Comparison of ENCODE assay signal across 15 mouse cellular contexts in the genomic region with DNA sequence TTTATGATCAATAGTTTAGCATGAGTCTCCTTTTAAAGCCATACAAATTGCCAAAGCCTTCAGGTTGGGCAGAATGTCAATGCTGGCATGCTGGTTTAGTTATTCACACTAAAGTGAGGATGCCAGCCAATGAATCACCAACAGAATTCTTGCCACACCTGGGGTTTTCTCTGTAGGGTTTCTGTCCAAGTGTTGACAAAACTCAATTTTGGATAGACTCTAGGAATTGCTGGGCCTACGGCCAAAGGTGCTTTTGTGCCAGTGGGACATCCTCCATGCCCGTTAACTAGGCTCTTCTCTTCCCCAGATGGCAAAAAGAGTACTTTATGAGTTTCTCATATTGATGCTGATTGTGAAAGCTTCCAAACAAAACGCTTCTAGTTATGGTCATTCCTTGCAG.
A peak's percentile ranks its signal among the peaks of the same experiment; 100 is the strongest.
DNase-seq lines count a peak whose midpoint lies in the region; ATAC-seq and TF ChIP-seq lines count a peak whose summit lies in the region.
"Had no signal": no experiment of that assay in that cellular context is flagged by ENCODE, and none has a peak within 500 bp of the region (broad histone marks: within the 10 kb centered on the region; RNA-seq: fewer than 3 reads in every experiment).

No protein-coding gene starts in this region.

- H3K4me2 ChIP-seq in hindbrain, postnatal 0 days (ENCODE audit: low read depth, low read length): no peak overlapping the region
- H3K4me2 ChIP-seq in hindbrain, embryonic 13.5 days: no peak overlapping the region
- no peak overlapping the region for H3K4me2 ChIP-seq in midbrain, embryonic 13.5 days (replicated peaks)
- H3K4me2 ChIP-seq: embryonic facial prominence, embryonic 13.5 days; heart, embryonic 15.5 days; limb, embryonic 12.5 days; lung, embryonic 14.5 days; midbrain, embryonic 12.5 days; neural tube, embryonic 15.5 days had no signal

- no peaks in the 10 kb centered on the region for H3K36me3 ChIP-seq in hindbrain, postnatal 0 days (ENCODE audit: insufficient read depth, low read length)
- H3K36me3 ChIP-seq in hindbrain, embryonic 13.5 days: no peaks in the 10 kb centered on the region
- H3K36me3 ChIP-seq in midbrain, embryonic 13.5 days: no peaks in the 10 kb centered on the region
- H3K36me3 ChIP-seq: embryonic facial prominence, embryonic 13.5 days; heart, embryonic 15.5 days; limb, embryonic 12.5 days; midbrain, embryonic 12.5 days; neural tube, embryonic 15.5 days had no signal

- H3K27ac ChIP-seq in hindbrain, postnatal 0 days: no peak overlapping the region
- no peak overlapping the region for H3K27ac ChIP-seq in hindbrain, embryonic 13.5 days
- H3K27ac ChIP-seq in layer of hippocampus, adult 2 months: no peak overlapping the region
- no peak overlapping the region for H3K27ac ChIP-seq in midbrain, embryonic 13.5 days
- H3K27ac ChIP-seq: embryonic facial prominence, embryonic 13.5 days; heart, embryonic 15.5 days; limb, embryonic 12.5 days; midbrain, embryonic 12.5 days; neural tube, embryonic 15.5 days had no signal

- no peak for ATAC-seq in hindbrain, postnatal 0 days
- no peak for ATAC-seq in hindbrain, embryonic 13.5 days (ENCODE audit: low FRiP score)
- ATAC-seq in midbrain, embryonic 13.5 days: no peak

- no peak for TF ChIP-seq CTCF in hindbrain, postnatal 0 days (IDR thresholded peaks at IDR 0.05; ENCODE audit: low read depth)
- no peak for TF ChIP-seq CTCF in layer of hippocampus, adult 2 months (conservative IDR thresholded peaks at IDR 0.05)

- H3K4me3 ChIP-seq in hindbrain, postnatal 0 days (ENCODE audit: low read length): no peak overlapping the region
- H3K4me3 ChIP-seq in hindbrain, embryonic 13.5 days: no peak overlapping the region
- H3K4me3 ChIP-seq in layer of hippocampus, adult 2 months: no peak overlapping the region
- H3K4me3 ChIP-seq in midbrain, embryonic 13.5 days (replicated peaks): no peak overlapping the region
- H3K4me3 ChIP-seq: embryonic facial prominence, embryonic 13.5 days; heart, embryonic 15.5 days; limb, embryonic 12.5 days; midbrain, embryonic 12.5 days; neural tube, embryonic 15.5 days had no signal

- H3K9ac ChIP-seq in hindbrain, postnatal 0 days (replicated peaks; ENCODE audit: low read length): no peak overlapping the region
- no peak overlapping the region for H3K9ac ChIP-seq in hindbrain, embryonic 13.5 days
- H3K9ac ChIP-seq in midbrain, embryonic 13.5 days (replicated peaks): no peak overlapping the region
- H3K9ac ChIP-seq: embryonic facial prominence, embryonic 13.5 days; heart, embryonic 15.5 days; limb, embryonic 12.5 days; lung, embryonic 14.5 days; midbrain, embryonic 12.5 days; neural tube, embryonic 15.5 days had no signal

- no peaks in the 10 kb centered on the region for H3K9me3 ChIP-seq in hindbrain, postnatal 0 days (ENCODE audit: low read length)
- no peaks in the 10 kb centered on the region for H3K9me3 ChIP-seq in hindbrain, embryonic 13.5 days
- no peaks in the 10 kb centered on the region for H3K9me3 ChIP-seq in midbrain, embryonic 13.5 days
- H3K9me3 ChIP-seq: embryonic facial prominence, embryonic 13.5 days; heart, embryonic 15.5 days; limb, embryonic 12.5 days; midbrain, embryonic 12.5 days; neural tube, embryonic 15.5 days had no signal

- H3K27me3 ChIP-seq in hindbrain, postnatal 0 days (ENCODE audit: insufficient read depth, low read length): no peaks in the 10 kb centered on the region
- no peaks in the 10 kb centered on the region for H3K27me3 ChIP-seq in hindbrain, embryonic 13.5 days
- no peaks in the 10 kb centered on the region for H3K27me3 ChIP-seq in midbrain, embryonic 13.5 days
- H3K27me3 ChIP-seq: embryonic facial prominence, embryonic 13.5 days; heart, embryonic 15.5 days; midbrain, embryonic 12.5 days; neural tube, embryonic 15.5 days had no signal

- peak; percentile 65 for DNase-seq in hindbrain, postnatal 0 days (ENCODE audit: low spot score)
- peak; percentile 74 for DNase-seq in adipocyte (ENCODE audit: low spot score)
- DNase-seq in cerebellum, adult 11-12 months: peak; percentile 38
- DNase-seq in layer of hippocampus, adult 2 months (ENCODE audit: low spot score in 2 of 2): peak; percentile 7 to 11
- no peak for DNase-seq in thymus, postnatal 10 days (ENCODE audit: low spot score in 2 of 2)
- DNase-seq: kidney, postnatal 25 days; lung, embryonic 14.5 days; thymus, postnatal 14 days had no signal

- WGBS in hindbrain, postnatal 0 days: 58% methylated on average over 3 of the region's 3 CpGs
- WGBS in hindbrain, embryonic 13.5 days: 87% methylated on average over 3 of the region's 3 CpGs
- 92% methylated on average over 3 of the region's 3 CpGs for WGBS in midbrain, embryonic 13.5 days

- no peaks in the 10 kb centered on the region for H3K4me1 ChIP-seq in hindbrain, postnatal 0 days (ENCODE audit: insufficient read depth, low read length)
- no peaks in the 10 kb centered on the region for H3K4me1 ChIP-seq in hindbrain, embryonic 13.5 days (replicated peaks)
- H3K4me1 ChIP-seq in midbrain, embryonic 13.5 days (replicated peaks): no peaks in the 10 kb centered on the region
- H3K4me1 ChIP-seq: embryonic facial prominence, embryonic 13.5 days; heart, embryonic 15.5 days; limb, embryonic 12.5 days; midbrain, embryonic 12.5 days; neural tube, embryonic 15.5 days had no signal

Comparison
In these comparisons a context has a peak if more than half of its experiments do, and no peak if none do; other contexts are left out.
1. DNase-seq: peak in hindbrain, postnatal 0 days (single experiment), adipocyte (single experiment), cerebellum, adult 11-12 months (single experiment) and layer of hippocampus, adult 2 months (2 of 2); none in thymus, postnatal 10 days (0 of 2).